Mouse (Mus musculus) midbrain, embryonic 15.5 days (tissue): ENCODE results near the gene Arhgap30. TPM values are rescaled to one million over a fixed set of nuclear protein-coding genes. Genes with fewer than 3 reads are reported as not detected.
A peak's percentile ranks its signal among the peaks of the same experiment; 100 is the strongest.

Experiments used
- ATAC-seq: fragments of 200-750 bp; cut with Nextera tagmentation; replicated peaks from 2 replicates; pipeline ENCODE4 v1.8.0; 2017; ENCODE audit warnings: moderate TSS enrichment
- H3K27ac ChIP-seq: fragments of 300-500 bp; sonication (generic); 2 replicates; pipeline ENCODE4 v1.5.1; 2015; ENCODE audit warnings: mild to moderate bottlenecking, inconsistent platforms
- H3K27me3 ChIP-seq: fragments of 300-500 bp; sonication (generic); replicated peaks from 2 replicates; pipeline ENCODE4 v1.6.1; 2015; ENCODE audit warnings: inconsistent platforms
- H3K36me3 ChIP-seq: fragments of 300-500 bp; sonication (generic); replicated peaks from 2 replicates; pipeline ENCODE4 v1.6.1; 2015; ENCODE audit warnings: inconsistent platforms
- H3K4me1 ChIP-seq: fragments of 300-500 bp; sonication (generic); 2 replicates; pipeline ENCODE4 v1.6.1; 2015; ENCODE audit warnings: inconsistent platforms
- H3K4me2 ChIP-seq: fragments of 300-500 bp; sonication (generic); 2 replicates; pipeline ENCODE4 v1.6.1; 2015; ENCODE audit warnings: inconsistent platforms, mild to moderate bottlenecking, moderate library complexity
- H3K4me3 ChIP-seq: fragments of 300-500 bp; sonication (generic); 2 replicates; pipeline ENCODE4 v1.5.1; 2015; ENCODE audit warnings: mild to moderate bottlenecking, inconsistent platforms
- H3K9ac ChIP-seq: fragments of 300-500 bp; sonication (generic); 2 replicates; pipeline ENCODE4 v1.6.1; 2015; ENCODE audit warnings: mild to moderate bottlenecking, inconsistent platforms
- H3K9me3 ChIP-seq: fragments of 300-500 bp; sonication (generic); 2 replicates; pipeline ENCODE4 v1.6.1; 2016; ENCODE audit warnings: inconsistent platforms
- WGBS: fragments of 180-500 bp; shearing (Covaris S2); methylation state at CpG from one replicate; pipeline ENCODE4 v1.1.7; 2015; ENCODE audit warnings: mixed read lengths; 5-methylcytosine and 5-hydroxymethylcytosine counted together
- polyA plus RNA-seq: library from polyadenylated mRNA; unstranded; fragments of >200 nt; fragmentation: Nextera tagmentation; extraction: Ambion mirVana; gene quantifications from 2 replicates; pipeline ENCODE4 v1.2.1, GENCODE M21; 2015

Arhgap30 gene
- polyA plus RNA-seq, 1 experiment from 2014 or later = 0.66 TPM

DNA sequence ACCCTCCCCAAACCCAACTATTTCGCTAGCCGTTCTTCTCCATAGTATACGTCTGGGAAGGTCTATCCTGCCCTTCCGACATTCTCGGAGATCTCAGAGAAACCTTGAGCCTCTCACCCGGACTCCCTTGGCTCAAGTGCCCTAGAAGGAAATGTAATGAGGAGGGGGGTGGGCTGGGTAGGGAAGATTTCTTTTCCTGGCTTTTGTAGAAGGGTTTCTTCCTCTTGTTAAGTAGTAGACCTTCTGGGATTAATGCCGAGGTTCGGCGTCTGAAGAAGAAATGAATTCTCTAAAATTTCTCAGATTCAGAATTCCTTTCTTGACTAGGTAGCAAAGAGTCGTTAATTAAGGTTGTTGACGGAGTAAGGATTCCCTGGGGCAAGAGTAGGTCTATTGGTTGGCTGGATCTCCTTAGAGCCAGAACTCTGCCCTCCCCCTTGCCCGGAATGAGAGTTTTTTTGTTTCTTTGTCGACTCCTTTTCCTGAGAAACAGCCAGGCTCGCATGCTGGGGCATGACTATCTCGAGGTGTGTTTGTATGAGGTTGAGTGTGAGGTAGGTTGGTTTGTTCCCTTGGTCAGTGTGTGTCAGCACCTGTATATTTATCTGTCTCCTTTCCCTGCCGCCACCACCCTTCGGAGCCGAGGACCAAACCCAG is 49.4 kb downstream of the Arhgap30 start:
- Histone ChIP-seq H3K27me3 (peaks cover 38% of the 10 kb centered on the region), H3K9ac (0 out of 2 replicates have a peak overlapping the region, but pooled peaks have one; percentile 8), H3K9me3 (no peaks in the 10 kb centered on the region), H3K4me1 (peaks cover 9% of the 10 kb centered on the region), H3K27ac (no peak overlapping the region), H3K4me3 (peak overlapping the region; percentile 37), H3K4me2 (peak overlapping the region; percentile 53), H3K36me3 (no peaks in the 10 kb centered on the region)
- 6% methylated on average over 18 of the region's 18 CpGs for WGBS
- no peak; the same call in 1 of the 2 replicates for ATAC-seq

DNA sequence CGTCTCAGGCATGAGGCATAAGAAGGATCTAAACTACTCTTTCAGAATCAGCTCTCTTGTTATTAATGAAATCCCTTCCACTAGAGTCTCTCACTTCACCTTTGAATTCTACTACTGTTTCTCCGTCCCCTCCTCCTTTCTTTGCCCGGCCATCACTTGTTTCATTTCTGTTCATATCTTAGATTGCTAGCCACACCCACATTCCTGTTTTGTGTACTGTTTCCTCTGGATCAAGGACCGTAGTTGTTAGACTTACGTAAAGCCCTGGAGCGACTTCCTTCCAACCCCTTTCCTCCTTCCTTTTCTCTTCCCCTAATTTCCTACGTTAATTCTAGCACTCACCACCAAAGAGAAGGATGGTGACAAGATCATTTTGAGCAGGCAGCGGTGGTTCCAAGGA is 50.3 kb downstream of the Arhgap30 start:
- Histone ChIP-seq H3K9me3 (0 out of 2 replicates have a peak, but pooled peaks cover 3% of the 10 kb centered on the region), H3K36me3 (no peaks in the 10 kb centered on the region), H3K27ac (no peak overlapping the region), H3K9ac (no peak overlapping the region), H3K4me1 (peaks cover 9% of the 10 kb centered on the region), H3K27me3 (peaks cover 38% of the 10 kb centered on the region), H3K4me2 (no peak overlapping the region), H3K4me3 (no peak overlapping the region)
- ATAC-seq = no peak
- 58% methylated on average over 8 of the region's 8 CpGs for WGBS

DNA sequence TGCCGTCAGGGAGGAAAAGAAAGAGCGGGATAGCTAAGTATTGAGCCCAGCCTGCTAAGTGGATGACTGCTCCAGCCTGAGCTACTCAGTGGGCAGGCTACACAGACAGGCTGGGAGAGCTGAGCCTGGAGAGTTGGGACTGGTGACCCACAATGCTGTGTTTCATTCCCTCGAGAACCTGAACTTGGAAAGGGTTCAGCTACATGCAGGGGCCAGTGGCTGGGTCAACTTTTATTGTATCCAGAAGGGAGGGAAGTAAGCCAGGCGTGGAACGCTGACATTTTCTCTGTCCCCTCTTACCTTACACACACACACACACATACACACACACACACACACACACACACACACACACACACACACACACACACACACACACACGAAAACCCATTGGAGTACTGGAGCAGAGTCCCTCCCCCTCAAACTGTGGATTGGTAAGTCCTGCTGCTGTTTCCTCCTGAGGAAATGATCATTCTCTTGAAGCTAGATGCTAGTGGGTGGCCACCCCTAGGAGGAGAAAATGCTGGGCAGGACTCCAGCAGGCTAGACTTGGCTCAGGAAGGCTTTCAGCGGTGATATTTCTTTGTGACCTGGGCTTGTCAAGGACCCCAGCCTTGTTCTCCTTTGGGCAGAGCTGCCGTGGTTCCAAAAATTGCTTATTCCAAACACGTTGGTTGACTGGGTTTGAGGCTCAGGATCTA is 51.4 kb downstream of the Arhgap30 start:
- H3K9ac ChIP-seq = no peak overlapping the region
- no peaks in the 10 kb centered on the region for H3K36me3 ChIP-seq
- H3K27me3 ChIP-seq = peaks cover 38% of the 10 kb centered on the region
- H3K9me3 ChIP-seq = 0 out of 2 replicates have a peak, but pooled peaks cover 3% of the 10 kb centered on the region
- no peak overlapping the region for H3K4me3 ChIP-seq
- 56% methylated on average over 9 of the region's 9 CpGs for WGBS
- H3K4me2 ChIP-seq = no peak overlapping the region
- no peak for ATAC-seq
- H3K4me1 ChIP-seq = peaks cover 9% of the 10 kb centered on the region
- 0 out of 2 replicates have a peak overlapping the region, but pooled peaks have one; percentile 11 for H3K27ac ChIP-seq

DNA sequence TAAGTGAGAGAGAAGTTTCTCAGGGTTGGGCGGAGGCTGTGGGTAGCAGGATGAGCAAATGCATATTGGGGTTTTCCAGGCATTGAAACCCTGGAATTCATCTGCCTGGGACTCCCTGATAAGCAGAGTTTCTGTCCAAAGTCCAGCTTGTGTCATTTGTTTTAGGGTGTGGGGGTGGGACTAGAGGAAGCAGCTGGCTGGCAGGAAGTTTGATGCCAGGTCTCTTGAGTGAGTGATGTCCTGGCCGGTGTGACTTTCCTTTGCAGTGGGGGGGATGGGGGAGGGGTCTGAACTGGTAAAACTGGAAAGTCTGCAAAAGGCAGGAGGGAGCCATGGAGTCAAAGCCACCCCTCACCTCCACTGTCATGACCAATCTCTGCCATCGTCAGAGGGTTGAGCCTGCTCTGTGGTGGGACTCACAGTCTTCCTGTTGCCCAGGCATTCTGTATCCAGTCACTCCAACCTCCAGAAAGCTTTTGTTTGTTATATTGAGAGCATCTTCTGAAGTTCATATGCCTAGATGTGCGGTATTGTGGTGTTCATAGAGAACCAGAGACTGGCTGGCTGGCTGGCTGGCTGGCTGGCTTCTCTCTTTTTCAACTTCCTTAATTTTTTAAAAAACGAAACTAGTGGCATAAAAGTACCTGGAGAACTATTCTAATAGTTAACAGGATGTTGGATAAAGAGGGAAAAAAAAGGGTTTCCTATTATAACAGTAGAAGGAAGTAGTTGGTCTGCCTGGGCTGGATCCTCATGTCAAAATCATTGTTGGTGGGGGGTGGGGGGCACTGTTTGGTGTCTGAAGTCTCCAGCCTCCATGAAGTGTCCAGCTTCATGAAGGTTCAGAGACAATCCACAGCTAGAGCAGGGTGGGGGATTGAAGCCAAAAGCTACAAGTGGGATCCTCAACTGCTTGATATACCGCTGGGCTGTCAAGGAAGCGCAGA is 53.0 kb downstream of the Arhgap30 start:
- H3K4me1 ChIP-seq = peaks cover 9% of the 10 kb centered on the region
- WGBS = 65% methylated on average over 7 of the region's 7 CpGs
- H3K9me3 ChIP-seq = 0 out of 2 replicates have a peak, but pooled peaks cover 3% of the 10 kb centered on the region
- no peak overlapping the region for H3K4me3 ChIP-seq
- H3K27me3 ChIP-seq = peaks cover 32% of the 10 kb centered on the region
- H3K27ac ChIP-seq = no peak overlapping the region
- no peak overlapping the region for H3K9ac ChIP-seq
- no peaks in the 10 kb centered on the region for H3K36me3 ChIP-seq
- no peak overlapping the region for H3K4me2 ChIP-seq
- ATAC-seq = no peak

DNA sequence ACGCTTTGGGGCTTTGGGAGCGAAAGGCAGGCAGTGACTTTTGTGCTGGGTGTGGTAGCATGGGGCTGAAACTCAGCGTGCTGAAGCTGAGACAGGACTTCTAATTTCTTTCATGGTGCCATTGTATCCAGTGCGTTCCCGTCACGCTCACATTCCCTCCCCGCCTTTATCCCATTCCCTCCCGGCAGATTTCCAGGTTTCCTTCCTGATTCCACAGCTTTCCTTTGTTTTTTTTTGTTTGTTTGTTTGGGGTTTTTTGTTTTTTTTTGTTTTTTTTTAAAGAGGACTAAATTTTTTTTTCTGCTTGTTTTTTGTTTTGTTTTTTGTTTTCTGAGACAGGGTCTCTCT is 53.6 kb downstream of the Arhgap30 start:
- WGBS = 50% methylated on average over 8 of the region's 8 CpGs
- no peak for ATAC-seq
- Histone ChIP-seq H3K36me3 (no peaks in the 10 kb centered on the region), H3K27me3 (peaks cover 26% of the 10 kb centered on the region), H3K4me3 (no peak overlapping the region), H3K27ac (no peak overlapping the region), H3K4me2 (no peak overlapping the region), H3K4me1 (peaks cover 5% of the 10 kb centered on the region), H3K9ac (no peak overlapping the region), H3K9me3 (0 out of 2 replicates have a peak, but pooled peaks cover 3% of the 10 kb centered on the region)

DNA sequence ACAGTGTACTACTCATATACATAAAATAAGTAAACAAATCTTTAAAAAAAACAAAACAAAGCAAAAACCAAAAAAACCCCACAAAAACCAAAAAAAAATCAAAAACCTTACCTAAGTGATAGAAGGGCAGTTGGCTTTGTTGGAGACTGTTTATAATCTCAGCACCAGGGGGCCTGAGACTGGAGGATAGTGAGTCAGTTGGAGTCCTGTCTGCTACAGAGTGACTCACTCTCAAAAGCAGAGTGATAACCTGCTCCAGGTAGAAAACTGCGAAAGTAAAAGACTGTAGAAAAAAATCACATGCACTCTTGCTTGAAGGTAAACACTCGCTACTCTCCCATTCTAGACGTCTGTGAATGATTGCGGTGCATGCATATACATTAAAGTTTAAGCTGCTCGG is 56.3 kb downstream of the Arhgap30 start:
- Histone ChIP-seq H3K4me1 (no peaks in the 10 kb centered on the region), H3K27me3 (no peaks in the 10 kb centered on the region), H3K36me3 (no peaks in the 10 kb centered on the region), H3K4me2 (no peak overlapping the region), H3K9me3 (0 out of 2 replicates have a peak, but pooled peaks cover 3% of the 10 kb centered on the region), H3K9ac (no peak overlapping the region), H3K27ac (no peak overlapping the region), H3K4me3 (no peak overlapping the region)
- ATAC-seq = no peak
- 92% methylated on average over 5 of the region's 5 CpGs for WGBS

DNA sequence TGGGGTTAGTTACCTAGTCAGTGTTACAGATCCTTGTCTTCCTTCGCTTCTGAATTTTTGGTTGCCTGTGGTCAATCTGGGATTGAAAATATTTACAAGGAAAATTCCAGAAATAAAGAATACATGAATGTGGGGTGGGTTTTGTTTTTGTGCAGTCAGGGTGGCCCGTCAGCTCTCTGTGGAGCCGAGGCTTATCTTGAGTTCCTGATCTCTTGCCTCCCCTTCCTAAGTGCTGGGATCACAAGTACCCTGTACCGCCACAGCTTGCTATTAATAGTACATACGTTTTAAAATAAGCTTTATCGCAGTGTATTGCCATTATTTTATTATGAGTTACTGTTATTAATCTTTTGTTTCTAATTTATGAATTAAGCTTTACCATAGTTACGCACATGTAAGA is 58.1 kb downstream of the Arhgap30 start:
- H3K4me3 ChIP-seq = no peak overlapping the region
- H3K36me3 ChIP-seq = no peaks in the 10 kb centered on the region
- 0 out of 2 replicates have a peak, but pooled peaks cover 3% of the 10 kb centered on the region for H3K9me3 ChIP-seq
- WGBS = 82% methylated on average over 7 of the region's 7 CpGs
- H3K27me3 ChIP-seq = no peaks in the 10 kb centered on the region
- no peak overlapping the region for H3K27ac ChIP-seq
- H3K4me1 ChIP-seq = no peaks in the 10 kb centered on the region
- H3K9ac ChIP-seq = no peak overlapping the region
- no peak for ATAC-seq
- no peak overlapping the region for H3K4me2 ChIP-seq

DNA sequence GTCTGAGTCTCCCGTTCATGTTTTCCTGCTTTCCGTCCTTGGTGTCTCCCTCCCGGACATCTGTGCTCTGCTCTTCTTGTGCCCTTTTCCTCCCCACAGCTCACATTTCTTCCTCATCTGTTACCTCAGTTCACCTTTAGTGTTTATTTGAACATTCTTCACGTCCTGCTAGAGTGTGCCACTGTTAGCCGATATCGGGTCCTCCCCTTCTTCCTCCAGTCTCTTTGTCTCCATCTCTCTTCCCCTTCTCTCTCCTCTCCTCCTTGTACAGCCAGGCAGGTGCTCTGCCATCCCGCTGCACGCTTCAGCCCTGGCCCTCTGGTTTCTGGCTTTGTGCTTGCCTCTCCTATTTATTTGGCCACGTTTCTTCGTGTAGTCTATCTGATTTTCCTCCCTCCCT is 58.9 kb downstream of the Arhgap30 start:
- Histone ChIP-seq H3K36me3 (no peaks in the 10 kb centered on the region), H3K4me1 (no peaks in the 10 kb centered on the region), H3K9ac (no peak overlapping the region), H3K9me3 (0 out of 2 replicates have a peak, but pooled peaks cover 3% of the 10 kb centered on the region), H3K27ac (no peak overlapping the region), H3K27me3 (no peaks in the 10 kb centered on the region), H3K4me2 (no peak overlapping the region), H3K4me3 (no peak overlapping the region)
- 81% methylated on average over 10 of the region's 10 CpGs for WGBS
- ATAC-seq = no peak

DNA sequence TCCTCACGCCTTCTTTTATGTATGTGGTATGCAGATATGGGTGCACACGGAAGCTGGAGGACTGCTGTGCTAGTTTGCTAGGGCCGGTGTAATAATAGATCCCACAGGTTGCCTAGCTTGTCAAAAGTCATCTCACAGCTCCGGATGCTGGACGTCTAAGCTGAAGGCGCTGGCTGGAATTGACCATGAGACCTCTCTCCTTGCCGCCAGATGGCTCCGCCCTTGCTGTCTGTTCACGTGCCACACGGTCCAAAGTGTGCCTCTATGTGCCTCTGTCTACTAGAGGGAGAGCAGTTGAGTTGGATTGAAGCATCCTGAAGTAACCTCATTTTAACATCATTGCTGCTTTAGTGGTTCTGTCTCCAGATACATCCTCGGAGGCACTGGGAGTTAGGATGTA is 61.3 kb downstream of the Arhgap30 start:
- no peak overlapping the region for H3K4me3 ChIP-seq
- ATAC-seq = no peak
- WGBS = 89% methylated on average over 11 of the region's 11 CpGs

DNA sequence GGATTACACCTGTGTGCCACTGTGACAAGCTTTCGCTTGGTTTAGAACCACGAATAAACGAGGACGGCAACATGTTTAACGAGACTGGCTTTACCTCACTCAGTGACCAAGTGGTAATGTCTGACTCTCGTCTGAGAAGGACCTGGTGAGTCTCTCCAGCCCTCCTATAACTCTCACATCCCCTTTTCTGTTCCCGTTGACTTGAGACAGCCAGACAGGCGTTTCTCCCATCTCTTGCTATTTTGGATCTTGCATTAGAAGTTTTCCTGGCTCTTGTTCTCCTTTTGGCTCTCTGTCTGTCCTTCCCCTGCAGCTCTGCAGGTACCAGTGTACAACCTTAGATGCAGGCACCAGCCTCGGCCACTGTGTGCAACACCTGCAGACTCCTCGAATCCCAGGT is 62.2 kb downstream of the Arhgap30 start:
- Histone ChIP-seq H3K27ac (no peak overlapping the region), H3K36me3 (no peaks in the 10 kb centered on the region), H3K27me3 (no peaks in the 10 kb centered on the region), H3K4me2 (no peak overlapping the region), H3K4me3 (no peak overlapping the region), H3K4me1 (no peaks in the 10 kb centered on the region), H3K9me3 (no peaks in the 10 kb centered on the region), H3K9ac (no peak overlapping the region)
- 84% methylated on average over 10 of the region's 10 CpGs for WGBS
- ATAC-seq = no peak

More for the DNA sequence above, 61.3 kb downstream of the Arhgap30 start:
- no peak overlapping the region for H3K27ac ChIP-seq
- no peak overlapping the region for H3K9ac ChIP-seq
- no peaks in the 10 kb centered on the region for H3K27me3 ChIP-seq
- H3K9me3 ChIP-seq = no peaks in the 10 kb centered on the region
- H3K4me2 ChIP-seq = no peak overlapping the region
- no peaks in the 10 kb centered on the region for H3K36me3 ChIP-seq
- no peaks in the 10 kb centered on the region for H3K4me1 ChIP-seq

DNA sequence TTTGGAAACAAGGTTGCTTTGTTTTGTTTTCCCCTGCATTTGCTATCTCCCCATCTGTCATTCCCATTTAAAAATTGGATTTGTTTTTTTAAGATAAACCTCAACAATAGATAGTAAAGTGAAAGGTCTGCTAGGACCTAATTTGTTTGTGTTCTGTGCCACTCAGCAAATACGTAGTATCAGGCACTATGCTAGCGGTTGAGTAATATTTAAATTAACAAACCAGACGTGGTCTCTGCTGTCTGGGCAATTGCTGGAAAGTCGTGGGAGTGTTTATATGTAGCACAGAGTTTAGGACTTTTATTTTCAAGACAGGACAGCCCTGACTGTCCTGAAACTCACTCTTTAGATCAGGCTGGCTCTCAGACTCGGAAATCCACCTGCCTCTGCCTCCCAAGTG is 63.8 kb downstream of the Arhgap30 start:
- Histone ChIP-seq H3K9me3 (no peaks in the 10 kb centered on the region), H3K27me3 (no peaks in the 10 kb centered on the region), H3K4me2 (no peak overlapping the region), H3K27ac (no peak overlapping the region), H3K4me1 (no peaks in the 10 kb centered on the region), H3K9ac (no peak overlapping the region), H3K36me3 (no peaks in the 10 kb centered on the region), H3K4me3 (no peak overlapping the region)
- no peak for ATAC-seq
- WGBS = 81% methylated on average over 5 of the region's 5 CpGs

DNA sequence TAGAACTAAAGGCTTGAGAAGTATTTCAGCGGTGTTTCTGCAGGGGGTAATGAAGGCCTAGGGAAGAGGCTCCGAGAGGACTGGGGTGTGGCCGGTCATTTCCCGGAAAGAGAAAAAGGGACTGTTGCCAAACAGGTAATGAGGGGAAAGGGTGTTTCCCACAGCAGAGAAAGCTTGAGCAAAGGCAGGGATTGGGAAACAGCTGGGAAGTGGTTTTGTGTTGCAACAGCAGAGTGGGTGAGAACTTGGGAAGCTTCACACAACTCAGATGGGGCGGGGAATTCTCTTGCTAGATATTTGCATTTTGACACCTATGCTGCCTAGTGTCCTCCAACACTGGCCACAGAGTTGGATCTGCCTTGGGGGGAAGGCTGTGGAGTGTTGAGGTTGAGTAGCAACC is 64.2 kb downstream of the Arhgap30 start:
- 81% methylated on average over 5 of the region's 5 CpGs for WGBS
- ATAC-seq = no peak
- no peaks in the 10 kb centered on the region for H3K9me3 ChIP-seq

More for the DNA sequence above, 64.2 kb downstream of the Arhgap30 start:
- H3K27ac ChIP-seq = no peak overlapping the region
- H3K27me3 ChIP-seq = no peaks in the 10 kb centered on the region
- no peak overlapping the region for H3K9ac ChIP-seq
- H3K4me2 ChIP-seq = no peak overlapping the region
- no peaks in the 10 kb centered on the region for H3K4me1 ChIP-seq
- no peak overlapping the region for H3K4me3 ChIP-seq
- no peaks in the 10 kb centered on the region for H3K36me3 ChIP-seq
